Mouse (Mus musculus): ENCODE results near the gene Ltbp1.

- TF ChIP-seq CTCF (IDR thresholded peaks at IDR 0.05; ENCODE audit: insufficient read depth, low read depth, low read length) (no peak), POLR2A (IDR thresholded peaks at IDR 0.05; ENCODE audit: insufficient read depth, low read depth, low read length) (no peak)
These were observed 10.2 kb downstream of the Ltbp1 start for GRCm38 (mm10) chr17:75015546-75015945.

Measured in olfactory bulb, adult 2 months (tissue).